Mouse (Mus musculus) adrenal gland, postnatal 36 days (tissue): ENCODE data around the gene Sfmbt2. TPM values are rescaled to one million over a fixed set of nuclear protein-coding genes. Genes with fewer than 3 reads are reported as not detected.

Source experiments
- DNase-seq, 2 experiments: peaks; one replicate each; pipeline ENCODE4 v3.0.0; 2021; ENCODE audit warnings: mixed read lengths in 1 of 2
- microRNA-seq: library from miRNA; unstranded; fragments of <30 nt; microRNA quantifications from one replicate; pipeline ENCODE4 v1.2.0, GENCODE M21; 2021
- total RNA-seq, 2 experiments: library from RNA; stranded (reverse); gene quantifications; 2 replicates each; pipeline ENCODE4 v1.2.3; 2021

Gene Sfmbt2
- total RNA-seq, 2 experiments from 2014 or later = 0.46 to 0.86 TPM

GRCm38 (mm10) chr2:10565491-10565890 lies 195.2 kb downstream of the Sfmbt2 start:
- no peak for DNase-seq

- DNase-seq = no peak
These were observed 199.1 kb downstream of the Sfmbt2 start for GRCm38 (mm10) chr2:10569392-10569791.

- no peak for DNase-seq
These were observed 202.0 kb downstream of the Sfmbt2 start for GRCm38 (mm10) chr2:10572311-10572710.

GRCm38 (mm10) chr2:10575962-10576740 lies 205.8 kb downstream of the Sfmbt2 start:
- no peak for DNase-seq

- DNase-seq = no peak
These were observed 212.4 kb downstream of the Sfmbt2 start for GRCm38 (mm10) chr2:10582673-10583072.

GRCm38 (mm10) chr2:10583103-10583502 lies 212.8 kb downstream of the Sfmbt2 start:
- DNase-seq = no peak

- no peak for DNase-seq
These were observed 221.0 kb downstream of the Sfmbt2 start for GRCm38 (mm10) chr2:10591310-10591709.

- DNase-seq = no peak
These were observed 245.2 kb downstream of the Sfmbt2 start for GRCm38 (mm10) chr2:10615500-10615899.

Small RNAs within 50 kb of the gene (microRNA-seq; reads per million reads assigned to microRNA genes)
- not detected for gene Gm22051
- gene Gm22072 = not detected
- not detected for gene Gm22091
- gene Gm22166 = not detected
- not detected for gene Gm22239
- not detected for gene Gm22626
- gene Gm22635 = not detected
- gene Gm22677 = not detected
- not detected for gene Gm22678
- gene Gm22775 = not detected
- gene Gm22925 = not detected
- gene Gm23108 = not detected
- gene Gm23288 = not detected
- not detected for gene Gm23542
- gene Gm23569 = not detected
- gene Gm23571 = not detected
- gene Gm23578 = not detected
- gene Gm23651 = not detected
- gene Gm23988 = not detected
- not detected for gene Gm24028
- gene Gm24167 = not detected
- gene Gm24315 = not detected
- not detected for gene Gm24342
- gene Gm24488 = not detected
- gene Gm24640 = not detected
- not detected for gene Gm24673
- not detected for gene Gm24761
- not detected for gene Gm24806
- gene Gm25022 = not detected
- not detected for gene Gm25158
- not detected for gene Gm25263
- not detected for gene Gm25285
- gene Gm25316 = not detected
- gene Gm25451 = not detected
- gene Gm25673 = not detected
- gene Gm25680 = not detected
- not detected for gene Gm25701
- not detected for gene Gm25753
- gene Gm25943 = not detected
- not detected for gene Gm26060
- not detected for gene Gm26073
- gene Gm26092 = not detected
- gene Gm26156 = not detected
- gene Gm26229 = not detected
- gene Gm26398 = not detected
- gene Gm26426 = not detected
- gene Gm26431 = not detected
- not detected for gene Gm26491
- gene Mir297a-2 = not detected
- not detected for gene Mir297a-3
- not detected for gene Mir297a-4
- gene Mir297b = not detected
- gene Mir297c = not detected
- not detected for gene Mir466
- not detected for gene Mir466b-1
- not detected for gene Mir466b-2
- not detected for gene Mir466b-3
- gene Mir466b-4 = not detected
- gene Mir466b-5 = not detected
- gene Mir466b-6 = not detected
- gene Mir466b-7 = not detected
- gene Mir466b-8 = not detected
- not detected for gene Mir466c-1
- not detected for gene Mir466c-2
- not detected for gene Mir466d
- not detected for gene Mir466e
- not detected for gene Mir466f-1
- not detected for gene Mir466f-2
- not detected for gene Mir466f-3
- gene Mir466g = not detected
- gene Mir466h = not detected
- not detected for gene Mir466l
- gene Mir466m = not detected
- gene Mir466n = 1.2 reads per million
- not detected for gene Mir466o
- gene Mir466p = not detected
- not detected for gene Mir467a-1
- gene Mir467a-10 = not detected
- not detected for gene Mir467a-2
- gene Mir467a-3 = not detected
- gene Mir467a-4 = not detected
- not detected for gene Mir467a-5
- gene Mir467a-6 = not detected
- not detected for gene Mir467a-7
- gene Mir467a-8 = not detected
- not detected for gene Mir467a-9
- not detected for gene Mir467b
- gene Mir467c = 45.5 reads per million, percentile 43 among the genes with 10 or more reads in this experiment
- gene Mir467d = 453 reads per million, percentile 70 among the genes with 10 or more reads in this experiment
- 196 reads per million, percentile 58 among the genes with 10 or more reads in this experiment for gene Mir467e
- not detected for gene Mir669a-1
- gene Mir669a-10 = not detected
- gene Mir669a-11 = not detected
- not detected for gene Mir669a-12
- gene Mir669a-2 = not detected
- gene Mir669a-3 = not detected
- gene Mir669a-4 = not detected
- not detected for gene Mir669a-5
- not detected for gene Mir669a-6
- gene Mir669a-7 = not detected
- not detected for gene Mir669a-8
- gene Mir669a-9 = not detected
- not detected for gene Mir669b
- gene Mir669c = 110 reads per million, percentile 54 among the genes with 10 or more reads in this experiment
- gene Mir669d = not detected
- not detected for gene Mir669d-2
- gene Mir669e = 3.5 reads per million, percentile 9 among the genes with 10 or more reads in this experiment
- gene Mir669f = not detected
- gene Mir669g = not detected
- 0.75 reads per million for gene Mir669h
- not detected for gene Mir669i
- gene Mir669j = not detected
- not detected for gene Mir669k
- gene Mir669l = 25.9 reads per million, percentile 37 among the genes with 10 or more reads in this experiment
- not detected for gene Mir669m-1
- gene Mir669m-2 = not detected
- gene Mir669o = 72.7 reads per million, percentile 47 among the genes with 10 or more reads in this experiment
- not detected for gene Mir669p-1
- not detected for gene Mir669p-2

Other genes with a start within 250 kb of the Sfmbt2 start
- 1 to 10 TPM; 7.0 to 7.6 TPM for gene Itih2, start 239.1 kb upstream of the Sfmbt2 start, total RNA-seq
- 10 to 100 TPM; 29.7 to 38.5 TPM for gene Itih5, start 216.9 kb upstream of the Sfmbt2 start, total RNA-seq